9 mouse cellular contexts compared by ENCODE assay signal in the genomic region with DNA sequence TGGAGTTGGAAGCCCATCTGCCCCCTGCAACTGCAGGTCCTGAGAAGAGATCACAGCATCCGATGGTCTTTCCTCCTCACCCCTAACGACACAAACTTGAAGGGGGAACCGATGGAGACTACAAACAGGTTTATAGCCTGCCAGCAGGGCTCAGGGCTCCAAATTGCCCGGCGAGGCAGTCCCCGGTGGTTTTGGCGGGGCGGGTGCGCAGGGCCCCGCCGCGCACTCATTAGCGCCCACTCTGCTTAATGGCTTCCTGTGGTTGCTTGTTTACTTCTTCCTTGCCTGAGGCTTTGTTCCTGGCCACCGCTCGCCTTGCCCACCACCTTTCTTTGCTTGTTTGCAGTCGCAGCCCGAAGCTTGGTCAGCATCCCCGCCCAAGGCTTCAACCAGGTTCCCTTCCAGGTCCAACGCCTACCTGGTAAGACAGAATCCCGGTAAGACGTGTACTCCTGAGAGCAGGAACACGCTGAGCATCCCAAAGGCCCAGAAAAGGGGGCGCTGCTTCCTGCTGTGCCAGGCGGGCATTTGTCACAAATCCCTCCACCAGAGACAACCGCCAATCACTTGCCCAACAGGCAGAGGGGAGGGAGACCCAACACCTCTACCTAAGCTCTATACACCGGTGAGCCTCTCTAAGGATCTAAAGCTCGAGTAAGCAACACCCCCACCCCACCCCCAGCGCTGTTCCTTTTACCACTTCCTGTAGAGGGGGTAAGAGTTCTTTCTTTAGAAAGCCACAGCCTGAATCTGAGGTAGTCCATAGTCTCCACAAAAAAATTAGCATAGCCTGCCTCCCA. TPM values are rescaled to one million over a fixed set of nuclear protein-coding genes. Genes with fewer than 3 reads are reported as not detected.
DNase-seq lines count a peak whose midpoint lies in the region; ATAC-seq and TF ChIP-seq lines count a peak whose summit lies in the region.
"Had no signal": no experiment of that assay in that cellular context is flagged by ENCODE, and none has a peak within 500 bp of the region (broad histone marks: within the 10 kb centered on the region; RNA-seq: fewer than 3 reads in every experiment).

No protein-coding gene starts in this region.

- H3K4me1 ChIP-seq in embryonic facial prominence, embryonic 10.5 days, result peaks cover 12% of the 10 kb centered on the region
- H3K4me1 ChIP-seq in intestine, embryonic 15.5 days (replicated peaks), result no peaks in the 10 kb centered on the region
- no peaks in the 10 kb centered on the region for H3K4me1 ChIP-seq in small intestine, adult 2 months (ENCODE audit: control insufficient read depth, insufficient read depth, insufficient read length, low read length)

- peaks cover 57% of the 10 kb centered on the region for H3K27me3 ChIP-seq in embryonic facial prominence, embryonic 10.5 days (replicated peaks; ENCODE audit: low read depth, poor library complexity, severe bottlenecking)
- peaks cover 32% of the 10 kb centered on the region for H3K27me3 ChIP-seq in intestine, embryonic 15.5 days (replicated peaks)
- peaks cover 12% of the 10 kb centered on the region; the same call in 1 of the 2 replicates for H3K27me3 ChIP-seq in small intestine, adult 2 months (ENCODE audit: control insufficient read depth, insufficient read depth, low read length)

- no peak for TF ChIP-seq POLR2A in small intestine, adult 2 months (IDR thresholded peaks at IDR 0.05; ENCODE audit: low read depth, low read length)

- DNase-seq in left cerebral cortex, adult 2 months (ENCODE audit: extremely low spot score in 1 of 2, low spot score in 2 of 2), result peak in 1 of 2 experiments; percentile 16
- DNase-seq in left cerebral cortex, adult 11 months (ENCODE audit: low spot score), result no peak
- peak; percentile 29 for DNase-seq in embryonic facial prominence, embryonic 10.5 days (ENCODE audit: low spot score)
- no peak for DNase-seq in adrenal gland, postnatal 14 days
- no peak for DNase-seq in cerebellum, postnatal 4 days (ENCODE audit: low spot score in 2 of 2)
- no peak for DNase-seq in cerebellum, adult 9-11 months

- peak overlapping the region; percentile 45 for H3K4me3 ChIP-seq in left cerebral cortex, adult 2 months
- H3K4me3 ChIP-seq in embryonic facial prominence, embryonic 10.5 days, result peak overlapping the region; percentile 42
- H3K4me3 ChIP-seq in intestine, embryonic 15.5 days (replicated peaks), result no peak overlapping the region
- H3K4me3 ChIP-seq in small intestine, adult 2 months (ENCODE audit: low read depth, low read length), result peak overlapping the region; percentile 52

- no peak for ATAC-seq in intestine, embryonic 15.5 days

- H3K9me3 ChIP-seq in embryonic facial prominence, embryonic 10.5 days, result no peaks in the 10 kb centered on the region
- H3K9me3 ChIP-seq in intestine, embryonic 15.5 days, result no peaks in the 10 kb centered on the region

- H3K9ac ChIP-seq in intestine, embryonic 15.5 days, result no peak overlapping the region

- intact Hi-C loops in left cerebral cortex, adult 2 months (cut with DNase I), result loop anchor here (5.0 kb wide), 1 partner anchor 208 kb away; no protein-coding TSS in a partner anchor

- H3K36me3 ChIP-seq in embryonic facial prominence, embryonic 10.5 days (replicated peaks), result no peaks in the 10 kb centered on the region
- H3K36me3 ChIP-seq in intestine, embryonic 15.5 days, result no peaks in the 10 kb centered on the region
- H3K36me3 ChIP-seq in small intestine, adult 2 months (ENCODE audit: control insufficient read depth, insufficient read depth, low read length), result no peaks in the 10 kb centered on the region

- TF ChIP-seq CTCF in left cerebral cortex, adult 2 months (IDR thresholded peaks at IDR 0.05), result no peak; the same call in none of the 2 replicates
- TF ChIP-seq CTCF in small intestine, adult 2 months (IDR thresholded peaks at IDR 0.05; ENCODE audit: extremely low read depth, insufficient read length, insufficient replicate concordance, low read depth, low read length), result no peak

- WGBS in embryonic facial prominence, embryonic 10.5 days, result under 1% methylated on average over 28 of the region's 28 CpGs
- WGBS in intestine, embryonic 15.5 days, result 1% methylated on average over 28 of the region's 28 CpGs
- 3% methylated on average over 28 of the region's 28 CpGs for WGBS in small intestine, adult 2 months

- H3K27ac ChIP-seq in left cerebral cortex, adult 2 months, result no peak overlapping the region
- H3K27ac ChIP-seq in embryonic facial prominence, embryonic 10.5 days (replicated peaks), result no peak overlapping the region
- no peak overlapping the region for H3K27ac ChIP-seq in intestine, embryonic 15.5 days
- H3K27ac ChIP-seq in small intestine, adult 2 months (ENCODE audit: insufficient read depth, low read depth, low read length), result no peak overlapping the region

- H3K4me2 ChIP-seq in intestine, embryonic 15.5 days (replicated peaks), result peak overlapping the region; percentile 29

RNA-seq across cellular contexts. Expression of a gene that starts 33.4 kb away (rescaled TPM):
- total RNA-seq in left cerebral cortex, adult 2 months (2021), result under 1 TPM; 0.70 to 0.79 TPM
- polyA plus RNA-seq in embryonic facial prominence, embryonic 10.5 days (2016; fragmentation: Nextera tagmentation; extraction: Ambion mirVana), result 0.35 and 0.87 TPM in 2 replicates
- 0.13 and 0.27 TPM in 2 replicates for polyA plus RNA-seq in intestine, embryonic 15.5 days (2015; fragmentation: Nextera tagmentation; extraction: Ambion mirVana)
- 0.11 TPM in 1 of 2 replicates, not detected in the other for polyA plus RNA-seq in small intestine, adult 2 months (2012; rRNA removed)
- not detected in 2 replicates for total RNA-seq in adrenal gland, postnatal 14 days (2021)

RNA-seq across cellular contexts. Expression of a gene that starts 45.0 kb away (rescaled TPM):
- total RNA-seq in left cerebral cortex, adult 2 months (2021), result not detected
- 0.39 and 0.59 TPM in 2 replicates for polyA plus RNA-seq in embryonic facial prominence, embryonic 10.5 days (2016; fragmentation: Nextera tagmentation; extraction: Ambion mirVana)
- 0.30 and 0.45 TPM in 2 replicates for polyA plus RNA-seq in intestine, embryonic 15.5 days (2015; fragmentation: Nextera tagmentation; extraction: Ambion mirVana)
- polyA plus RNA-seq in small intestine, adult 2 months (2012; rRNA removed), result not detected in 2 replicates
- total RNA-seq in adrenal gland, postnatal 14 days (2021), result not detected in 2 replicates
- total RNA-seq: layer of hippocampus, adult 18-20 months had no signal

RNA-seq across cellular contexts. Expression of a gene that starts 51.9 kb away (rescaled TPM):
- 10 to 100 TPM; 12.6 to 15.5 TPM for total RNA-seq in left cerebral cortex, adult 2 months (2021)
- 0.32 and 0.33 TPM in 2 replicates for polyA plus RNA-seq in embryonic facial prominence, embryonic 10.5 days (2016; fragmentation: Nextera tagmentation; extraction: Ambion mirVana)
- polyA plus RNA-seq in intestine, embryonic 15.5 days (2015; fragmentation: Nextera tagmentation; extraction: Ambion mirVana), result 0.39 and 0.61 TPM in 2 replicates
- 0.51 and 0.79 TPM in 2 replicates for polyA plus RNA-seq in small intestine, adult 2 months (2012; rRNA removed)
- total RNA-seq in adrenal gland, postnatal 14 days (2021), result 0.33 and 0.41 TPM in 2 replicates
